Mouse (Mus musculus): ENCODE measurements around the gene Mctp2.

The Mctp2 gene

GRCm38 (mm10) chr7:72165726-72166701 lies 140.4 kb downstream of the Mctp2 start:
- DNase-seq (ENCODE audit: low spot score), result peak; percentile 8

GRCm38 (mm10) chr7:72162256-72162655 lies 144.2 kb downstream of the Mctp2 start:
- no peak for DNase-seq (ENCODE audit: low spot score)

- DNase-seq (ENCODE audit: low spot score), result no peak
These were observed 146.8 kb downstream of the Mctp2 start for GRCm38 (mm10) chr7:72159513-72160063.

- no peak for DNase-seq (ENCODE audit: low spot score)
These were observed 155.4 kb downstream of the Mctp2 start for GRCm38 (mm10) chr7:72150799-72151708.

GRCm38 (mm10) chr7:72149073-72149472 lies 157.3 kb downstream of the Mctp2 start:
- DNase-seq (ENCODE audit: low spot score), result peak; percentile 20

GRCm38 (mm10) chr7:72146849-72147248 lies 159.6 kb downstream of the Mctp2 start:
- DNase-seq (ENCODE audit: low spot score), result no peak

GRCm38 (mm10) chr7:72145726-72146520 lies 160.5 kb downstream of the Mctp2 start:
- no peak for DNase-seq (ENCODE audit: low spot score)

- DNase-seq (ENCODE audit: low spot score), result no peak
These were observed 167.7 kb downstream of the Mctp2 start for GRCm38 (mm10) chr7:72138701-72139100.

GRCm38 (mm10) chr7:72120986-72121385 lies 185.4 kb downstream of the Mctp2 start:
- no peak for DNase-seq (ENCODE audit: low spot score)

GRCm38 (mm10) chr7:72119713-72120112 lies 186.7 kb downstream of the Mctp2 start:
- no peak for DNase-seq (ENCODE audit: low spot score)

- no peak for DNase-seq (ENCODE audit: low spot score)
These were observed 188.9 kb downstream of the Mctp2 start for GRCm38 (mm10) chr7:72117376-72118077.

GRCm38 (mm10) chr7:72115073-72115472 lies 191.3 kb downstream of the Mctp2 start:
- no peak for DNase-seq (ENCODE audit: low spot score)

GRCm38 (mm10) chr7:72110578-72110977 lies 195.8 kb downstream of the Mctp2 start:
- no peak for DNase-seq (ENCODE audit: low spot score)

GRCm38 (mm10) chr7:72108639-72109399 lies 197.6 kb downstream of the Mctp2 start:
- DNase-seq (ENCODE audit: low spot score), result no peak

- no peak for DNase-seq (ENCODE audit: low spot score)
These were observed 202.2 kb downstream of the Mctp2 start for GRCm38 (mm10) chr7:72104170-72104569.

- no peak for DNase-seq (ENCODE audit: low spot score)
These were observed 202.8 kb downstream of the Mctp2 start for GRCm38 (mm10) chr7:72103654-72104053.

- no peak for DNase-seq (ENCODE audit: low spot score)
These were observed 205.7 kb downstream of the Mctp2 start for GRCm38 (mm10) chr7:72100683-72101082.

- DNase-seq (ENCODE audit: low spot score), result no peak
These were observed 207.8 kb downstream of the Mctp2 start for GRCm38 (mm10) chr7:72098603-72099002.

GRCm38 (mm10) chr7:72096973-72097372 lies 209.4 kb downstream of the Mctp2 start:
- DNase-seq (ENCODE audit: low spot score), result no peak

GRCm38 (mm10) chr7:72096433-72096832 lies 210.0 kb downstream of the Mctp2 start:
- DNase-seq (ENCODE audit: low spot score), result no peak

Data from ovary, postnatal 36 days (tissue).